Mouse (Mus musculus): ENCODE results near the gene Gm20388.

The Gm20388 gene

DNA sequence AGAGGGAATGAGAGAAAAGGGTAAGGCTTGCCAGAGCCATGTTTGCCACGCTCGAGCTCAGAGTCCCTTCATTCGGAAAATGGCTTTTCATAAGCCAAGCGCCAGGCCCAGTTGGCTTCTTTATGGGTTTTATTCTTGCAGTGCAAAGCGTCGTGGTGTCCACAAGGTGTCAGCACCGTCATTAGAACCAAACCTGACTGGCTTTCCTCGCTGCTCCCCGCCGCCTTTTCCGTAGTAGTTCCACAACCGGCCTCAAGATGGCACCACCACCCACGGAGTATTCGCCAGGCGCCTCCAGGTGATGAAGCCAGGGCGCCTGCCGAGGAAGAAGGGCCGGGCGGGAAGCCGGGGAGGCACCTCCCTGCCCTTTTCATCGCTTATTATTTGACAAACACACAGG, 1202.6 kb downstream of the Gm20388 start:
- peak; percentile 98 for DNase-seq

DNA sequence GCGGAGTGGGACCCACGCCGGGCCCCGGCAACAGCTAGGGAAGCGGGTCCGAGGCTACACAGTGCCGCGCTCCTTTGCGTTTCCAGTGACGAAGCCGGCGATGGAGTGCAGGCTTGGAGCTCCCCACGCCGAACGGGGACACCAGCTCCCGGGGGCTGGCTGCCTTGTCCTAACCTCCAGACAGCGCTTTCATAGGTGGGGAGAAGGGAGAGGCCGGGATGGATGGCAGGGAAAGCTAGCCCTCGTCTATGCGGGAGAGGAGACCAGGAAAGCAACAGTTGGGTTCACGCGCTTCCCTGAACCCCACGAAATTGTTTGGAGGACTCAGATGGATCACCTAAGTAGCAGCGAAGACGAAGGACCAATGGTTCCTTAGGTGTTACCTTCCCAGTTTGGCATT, 1204.5 kb downstream of the Gm20388 start:
- DNase-seq: no peak

DNA sequence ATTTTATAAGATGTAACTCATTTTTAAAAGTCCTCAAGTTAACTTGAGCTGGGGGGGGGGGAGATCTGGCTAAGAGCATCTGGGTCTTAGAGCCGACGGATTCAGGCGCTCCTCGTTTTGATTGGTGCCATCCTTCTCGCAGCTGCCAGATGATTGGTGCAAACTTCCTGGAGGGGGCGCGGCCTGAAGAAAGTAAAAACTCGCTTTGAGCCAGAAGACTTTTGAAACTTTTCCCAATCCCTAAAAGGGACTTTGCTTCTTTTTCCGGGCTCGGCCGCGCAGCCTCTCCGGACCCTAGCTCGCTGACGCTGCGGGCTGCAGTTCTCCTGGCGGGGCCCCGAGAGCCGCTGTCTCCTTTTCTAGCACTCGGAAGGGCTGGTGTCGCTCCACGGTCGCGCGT, 1205.3 kb downstream of the Gm20388 start, which contains the start of gene Foxc2:
Gene Foxc2 (plus strand): TSS at position 224 of the 400 bp plus-strand sequence.
- DNase-seq: no peak

DNA sequence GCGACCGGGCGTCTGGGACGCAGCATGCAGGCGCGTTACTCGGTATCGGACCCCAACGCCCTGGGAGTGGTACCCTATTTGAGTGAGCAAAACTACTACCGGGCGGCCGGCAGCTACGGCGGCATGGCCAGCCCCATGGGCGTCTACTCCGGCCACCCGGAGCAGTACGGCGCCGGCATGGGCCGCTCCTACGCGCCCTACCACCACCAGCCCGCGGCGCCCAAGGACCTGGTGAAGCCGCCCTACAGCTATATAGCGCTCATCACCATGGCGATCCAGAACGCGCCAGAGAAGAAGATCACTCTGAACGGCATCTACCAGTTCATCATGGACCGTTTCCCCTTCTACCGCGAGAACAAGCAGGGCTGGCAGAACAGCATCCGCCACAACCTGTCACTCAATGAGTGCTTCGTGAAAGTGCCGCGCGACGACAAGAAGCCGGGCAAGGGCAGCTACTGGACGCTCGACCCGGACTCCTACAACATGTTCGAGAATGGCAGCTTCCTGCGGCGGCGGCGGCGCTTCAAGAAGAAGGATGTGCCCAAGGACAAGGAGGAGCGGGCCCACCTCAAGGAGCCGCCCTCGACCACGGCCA, 1206.0 kb downstream of the Gm20388 start:
- no peak for DNase-seq

DNA sequence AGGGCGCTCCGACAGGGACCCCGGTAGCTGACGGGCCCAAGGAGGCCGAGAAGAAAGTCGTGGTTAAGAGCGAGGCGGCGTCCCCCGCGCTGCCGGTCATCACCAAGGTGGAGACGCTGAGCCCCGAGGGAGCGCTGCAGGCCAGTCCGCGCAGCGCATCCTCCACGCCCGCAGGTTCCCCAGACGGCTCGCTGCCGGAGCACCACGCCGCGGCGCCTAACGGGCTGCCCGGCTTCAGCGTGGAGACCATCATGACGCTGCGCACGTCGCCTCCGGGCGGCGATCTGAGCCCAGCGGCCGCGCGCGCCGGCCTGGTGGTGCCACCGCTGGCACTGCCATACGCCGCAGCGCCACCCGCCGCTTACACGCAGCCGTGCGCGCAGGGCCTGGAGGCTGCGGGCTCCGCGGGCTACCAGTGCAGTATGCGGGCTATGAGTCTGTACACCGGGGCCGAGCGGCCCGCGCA, 1206.6 kb downstream of the Gm20388 start:
- no peak for DNase-seq

DNA sequence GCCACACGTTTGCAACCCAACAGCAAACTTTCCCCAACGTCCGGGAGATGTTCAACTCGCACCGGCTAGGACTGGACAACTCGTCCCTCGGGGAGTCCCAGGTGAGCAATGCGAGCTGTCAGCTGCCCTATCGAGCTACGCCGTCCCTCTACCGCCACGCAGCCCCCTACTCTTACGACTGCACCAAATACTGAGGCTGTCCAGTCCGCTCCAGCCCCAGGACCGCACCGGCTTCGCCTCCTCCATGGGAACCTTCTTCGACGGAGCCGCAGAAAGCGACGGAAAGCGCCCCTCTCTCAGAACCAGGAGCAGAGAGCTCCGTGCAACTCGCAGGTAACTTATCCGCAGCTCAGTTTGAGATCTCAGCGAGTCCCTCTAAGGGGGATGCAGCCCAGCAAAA, 1207.3 kb downstream of the Gm20388 start:
- no peak for DNase-seq

DNA sequence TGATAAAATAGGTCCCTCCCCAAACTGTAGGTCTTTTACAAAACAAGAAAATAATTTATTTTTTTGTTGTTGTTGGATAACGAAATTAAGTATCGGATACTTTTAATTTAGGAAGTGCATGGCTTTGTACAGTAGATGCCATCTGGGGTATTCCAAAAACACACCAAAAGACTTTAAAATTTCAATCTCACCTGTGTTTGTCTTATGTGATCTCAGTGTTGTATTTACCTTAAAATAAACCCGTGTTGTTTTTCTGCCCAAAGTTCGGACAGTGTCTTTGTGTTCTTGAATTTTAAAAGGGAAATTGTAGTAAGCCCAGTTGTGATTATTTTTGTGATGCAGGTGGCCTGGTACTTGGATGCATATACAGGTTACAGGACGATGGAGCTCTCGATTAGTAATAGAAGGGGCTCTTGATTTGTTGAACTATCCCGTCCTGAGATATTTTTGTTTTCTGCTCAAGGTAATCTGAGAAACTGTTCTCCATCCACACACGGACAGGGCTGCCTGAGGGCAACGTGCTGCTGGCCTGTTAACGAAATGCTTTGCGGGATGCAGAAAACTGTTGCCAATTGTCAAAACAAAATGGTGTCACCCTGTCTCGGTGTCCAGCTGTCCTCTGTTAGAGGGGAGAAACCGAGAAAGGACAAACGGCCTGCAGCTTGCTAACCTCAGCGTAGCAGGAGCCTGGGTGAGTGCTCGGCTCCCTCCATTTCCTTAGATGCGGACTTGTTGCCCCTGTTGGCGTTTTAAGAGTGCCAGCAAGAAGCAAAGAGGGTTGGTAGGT, 1208.2 kb downstream of the Gm20388 start:
- no peak for DNase-seq

DNA sequence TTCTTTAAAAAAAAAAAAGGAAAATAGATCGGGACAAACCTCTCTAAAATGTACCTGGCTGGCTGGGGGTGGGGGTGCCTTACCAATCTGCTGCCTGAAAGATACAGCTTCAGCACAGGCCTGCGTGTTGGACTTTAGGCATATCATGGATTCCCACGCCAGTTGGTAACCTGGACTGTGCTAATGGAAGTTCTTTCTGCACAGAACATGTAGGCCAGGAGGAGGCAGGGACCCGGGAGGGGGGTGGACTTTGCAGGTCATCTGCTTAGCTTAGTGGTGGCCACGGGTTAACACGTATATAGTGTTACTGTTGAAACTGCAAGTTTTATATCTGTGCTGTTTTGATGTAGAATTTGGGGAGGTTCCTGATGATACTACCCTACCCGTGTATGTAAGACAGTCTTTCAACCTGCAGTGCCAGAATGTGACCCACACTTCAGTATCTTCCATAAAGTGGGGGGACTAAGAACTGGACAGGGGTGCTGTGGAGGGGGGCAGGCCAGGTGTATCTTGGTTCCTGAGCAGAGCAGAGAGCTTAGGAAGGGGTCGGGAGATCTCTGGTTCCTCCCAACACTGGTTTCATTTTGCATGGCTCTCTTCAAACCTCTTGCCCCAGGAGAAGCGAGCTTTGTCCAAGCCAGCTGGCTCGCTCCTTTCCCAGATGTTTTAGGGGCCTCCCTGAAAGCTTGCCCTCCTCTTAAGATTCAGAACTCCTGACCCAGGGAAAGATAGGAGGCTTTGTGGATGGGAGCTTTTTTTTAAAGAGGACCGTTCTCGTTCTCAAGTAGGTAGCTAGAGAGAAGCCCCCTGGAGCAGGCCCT, 1209.2 kb downstream of the Gm20388 start:
- no peak for DNase-seq

DNA sequence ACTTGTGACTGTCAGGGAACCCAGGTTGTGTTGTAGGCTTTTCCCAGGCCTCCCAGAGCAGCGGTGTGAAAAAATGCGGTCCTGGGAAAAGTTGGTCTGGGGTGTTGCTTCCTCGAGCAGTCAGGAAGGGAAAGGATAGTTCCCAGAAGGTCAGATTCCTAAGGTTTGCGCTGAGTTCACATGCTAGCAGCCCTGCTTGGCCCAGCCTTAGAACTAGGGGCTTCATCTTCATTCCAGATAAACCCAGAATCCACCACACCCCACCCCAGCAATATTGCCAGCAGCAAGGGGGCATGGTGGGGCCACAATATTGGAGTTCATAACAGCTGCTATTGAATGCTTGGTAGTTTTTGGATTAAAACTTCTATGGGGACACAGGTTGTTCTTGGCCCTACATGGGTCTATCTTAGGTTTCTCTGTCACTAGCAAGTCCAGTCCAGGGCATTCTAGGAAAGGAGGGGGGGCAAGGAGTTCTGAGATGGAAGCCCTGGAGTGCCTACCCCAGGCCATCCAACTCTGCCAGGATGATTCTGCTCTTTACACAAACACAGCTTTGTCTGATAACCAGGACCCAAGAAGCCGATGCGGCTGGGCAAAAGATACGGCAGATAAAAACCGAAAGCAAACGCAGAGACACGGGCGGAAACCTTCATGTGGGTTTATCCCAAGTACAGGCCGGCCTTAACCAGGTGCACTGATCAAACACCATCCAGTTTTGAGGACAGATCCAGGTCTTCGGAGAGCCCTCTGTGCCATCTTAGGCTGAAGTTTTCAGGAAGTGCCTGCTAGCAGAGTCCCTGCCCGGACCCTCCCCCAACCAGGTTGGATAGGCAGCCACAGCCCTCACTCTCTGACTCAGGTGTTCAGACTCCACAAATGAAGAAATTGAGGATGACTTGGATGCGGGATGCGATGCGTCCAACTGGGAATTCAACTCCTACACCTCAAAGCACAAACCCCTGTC, 1210.1 kb downstream of the Gm20388 start:
- DNase-seq: no peak

DNA sequence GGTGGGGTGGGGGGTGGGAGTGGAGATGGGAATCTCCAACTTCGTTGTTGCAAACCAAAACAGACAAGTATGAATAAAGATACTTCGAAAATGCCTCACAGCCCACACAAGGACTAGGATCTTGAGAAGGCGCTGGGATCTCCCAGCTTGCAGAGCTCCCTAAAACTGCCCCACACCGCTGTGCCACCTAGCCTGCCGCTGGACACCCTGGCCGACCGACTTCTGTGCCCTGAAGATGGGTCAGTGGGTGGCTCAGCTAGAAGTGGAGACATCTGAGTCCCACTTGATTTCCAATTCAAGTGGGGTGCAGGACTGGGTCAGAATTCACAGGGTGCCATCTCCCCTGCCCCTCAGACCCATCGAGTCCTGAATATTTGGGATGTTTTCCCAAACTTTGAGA, 1211.1 kb downstream of the Gm20388 start:
- no peak for DNase-seq

DNA sequence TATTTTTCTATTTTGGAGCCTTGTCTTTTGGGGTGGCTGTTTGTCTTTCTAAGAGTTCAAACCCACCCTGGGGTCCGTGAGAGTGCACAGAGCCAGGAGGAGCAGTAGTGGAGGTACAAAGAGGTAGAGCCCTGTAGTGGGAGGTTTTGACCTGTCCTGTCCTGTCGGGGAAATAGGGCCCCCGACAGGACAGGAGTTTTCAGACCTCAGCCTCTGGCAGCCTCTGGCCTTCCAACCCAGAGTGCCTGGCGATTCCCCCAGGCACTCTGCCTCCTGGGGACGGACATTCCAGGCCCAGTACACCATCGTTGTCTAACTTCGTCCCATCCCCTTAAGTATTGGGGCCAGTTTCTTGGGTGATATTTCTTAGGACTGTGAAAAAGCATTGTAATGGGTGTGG, 1211.7 kb downstream of the Gm20388 start:
- no peak for DNase-seq

DNA sequence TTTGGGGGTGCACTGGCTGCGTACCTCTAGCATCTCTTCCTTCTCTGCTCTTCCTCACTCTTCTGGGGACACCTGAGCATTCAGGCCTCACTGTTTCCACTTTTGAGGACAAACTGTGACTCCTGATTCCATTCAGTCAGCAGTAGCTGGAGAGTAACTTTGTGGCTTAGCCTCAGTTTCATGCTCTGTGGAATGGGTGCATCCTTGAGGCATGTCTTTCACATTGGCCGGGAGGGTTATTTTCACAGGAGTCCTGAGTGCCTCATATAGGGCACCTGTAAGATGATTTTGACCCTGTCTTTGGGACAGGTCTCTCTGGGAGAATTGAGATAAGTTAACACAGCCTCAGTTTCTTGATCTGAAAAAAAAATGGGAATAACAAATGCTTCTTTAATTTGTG, 1212.5 kb downstream of the Gm20388 start:
- DNase-seq: no peak

DNA sequence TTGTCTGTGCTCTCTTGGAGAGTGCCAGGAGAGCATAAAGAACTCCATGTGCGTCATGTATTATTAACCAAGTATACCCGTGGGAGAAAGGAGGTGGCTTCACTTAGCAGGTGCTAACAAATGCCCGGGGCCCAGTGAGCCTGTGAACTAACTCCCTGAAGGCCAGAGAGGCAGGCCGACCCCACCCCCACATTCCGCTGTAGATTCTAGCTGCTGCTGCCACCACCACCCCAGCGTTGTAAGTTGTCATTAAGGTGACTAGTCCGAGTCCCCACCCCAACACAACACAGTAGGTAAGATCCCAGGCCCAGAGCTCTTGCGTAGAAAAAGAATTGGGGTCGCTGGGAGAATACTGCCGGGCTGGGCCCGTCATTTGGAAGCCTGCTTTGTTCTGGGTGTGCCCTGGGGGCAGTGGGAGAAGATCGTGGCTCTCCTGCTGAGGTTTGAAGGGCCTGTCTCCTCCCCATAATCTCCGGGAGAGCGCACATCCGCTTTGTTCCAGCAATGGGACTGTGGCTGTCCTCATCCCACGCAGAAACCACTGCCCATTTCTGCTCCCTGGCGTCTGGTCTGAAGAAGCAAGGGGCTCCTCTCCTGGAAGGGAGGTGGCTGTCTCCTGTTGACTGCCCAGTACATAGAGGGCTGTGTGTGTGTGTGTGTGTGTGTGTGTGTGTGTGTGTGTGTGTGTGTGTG, 1214.1 kb downstream of the Gm20388 start:
- DNase-seq: no peak

DNA sequence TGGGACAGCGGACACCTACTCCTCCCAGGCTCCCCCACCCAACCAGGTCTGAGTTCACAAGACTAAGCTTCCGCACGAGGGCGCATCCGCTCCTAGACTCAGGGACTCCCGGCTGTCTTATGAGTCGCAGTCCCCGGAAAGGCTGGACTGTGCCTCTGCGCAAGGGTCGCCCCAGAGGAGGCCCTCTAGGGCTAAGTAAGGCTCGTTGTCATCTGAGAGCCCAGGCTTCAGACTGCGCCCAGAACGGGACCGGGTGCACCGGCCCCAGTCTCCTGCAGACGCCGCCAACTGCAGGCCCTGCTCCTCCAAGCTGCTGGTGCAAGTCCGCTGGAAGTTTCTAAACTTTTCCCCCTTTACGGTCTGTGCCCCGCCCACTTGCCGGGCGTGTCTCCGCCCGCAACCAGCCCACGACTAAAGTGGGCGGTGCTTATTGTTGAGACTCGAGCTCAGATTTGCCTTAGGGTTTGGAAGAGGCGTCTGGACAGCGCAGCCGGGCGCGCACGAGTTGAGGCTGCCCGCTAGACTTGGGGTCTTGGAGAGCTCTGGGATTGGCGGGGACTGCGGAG, 1214.8 kb downstream of the Gm20388 start:
- DNase-seq: no peak

DNA sequence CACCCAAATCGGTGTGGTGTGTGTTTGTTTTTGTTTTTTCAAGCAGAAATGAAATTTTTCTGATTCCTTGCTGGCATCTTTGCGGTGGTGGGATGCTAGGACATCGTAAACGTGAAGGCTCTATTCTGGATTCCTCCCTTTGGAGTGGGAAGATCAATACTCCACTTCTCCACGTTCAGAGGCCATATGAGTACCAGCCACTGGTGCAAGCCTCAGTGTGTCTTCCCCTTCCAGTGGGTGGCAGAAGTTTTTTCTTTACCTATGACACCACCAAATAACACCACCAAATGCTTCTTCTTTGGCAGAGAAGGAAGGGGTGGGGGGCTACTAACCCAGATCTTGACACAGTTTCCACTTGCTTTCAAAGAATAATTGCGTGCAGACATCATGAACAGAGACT, 1215.5 kb downstream of the Gm20388 start:
- no peak for DNase-seq

DNA sequence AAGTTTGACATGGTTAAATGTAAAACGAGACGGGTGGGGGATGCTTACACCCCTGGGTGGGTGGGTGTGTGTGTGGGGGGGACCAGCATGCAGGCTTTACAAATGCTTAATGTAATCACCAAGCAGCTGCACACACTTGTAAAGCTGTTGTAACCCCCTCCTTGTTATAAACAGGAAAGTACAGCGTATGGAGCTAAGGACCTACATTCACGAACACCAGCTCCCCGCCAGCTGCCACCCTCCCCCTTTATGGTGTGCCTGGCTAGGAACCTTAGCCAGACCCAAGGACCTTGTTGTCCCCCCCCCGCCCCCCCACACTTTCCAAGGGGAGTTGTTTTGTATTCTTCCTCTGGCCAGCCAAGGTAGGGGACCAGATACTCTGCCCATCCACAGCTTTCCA, 1216.1 kb downstream of the Gm20388 start:
- DNase-seq: no peak

DNA sequence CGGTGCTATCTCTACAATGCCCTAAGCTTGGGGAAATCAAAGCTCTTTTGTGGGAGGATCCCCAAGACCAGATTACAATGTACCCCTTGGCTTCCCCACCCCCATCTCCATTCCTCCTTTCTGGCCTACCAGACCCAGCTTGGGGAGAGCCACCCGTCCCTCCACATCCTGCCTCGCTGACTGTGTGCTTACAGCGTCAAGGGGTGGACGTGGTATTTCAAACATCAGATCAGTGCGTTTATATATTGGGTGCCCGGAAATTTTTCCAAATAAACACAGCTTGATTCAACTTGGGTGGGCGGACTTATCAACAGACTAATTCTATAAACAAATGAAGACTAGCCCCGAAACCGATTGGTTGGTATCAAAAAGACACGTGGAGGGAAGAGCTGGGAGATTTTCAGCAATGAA, 1216.7 kb downstream of the Gm20388 start:
- no peak for DNase-seq

DNA sequence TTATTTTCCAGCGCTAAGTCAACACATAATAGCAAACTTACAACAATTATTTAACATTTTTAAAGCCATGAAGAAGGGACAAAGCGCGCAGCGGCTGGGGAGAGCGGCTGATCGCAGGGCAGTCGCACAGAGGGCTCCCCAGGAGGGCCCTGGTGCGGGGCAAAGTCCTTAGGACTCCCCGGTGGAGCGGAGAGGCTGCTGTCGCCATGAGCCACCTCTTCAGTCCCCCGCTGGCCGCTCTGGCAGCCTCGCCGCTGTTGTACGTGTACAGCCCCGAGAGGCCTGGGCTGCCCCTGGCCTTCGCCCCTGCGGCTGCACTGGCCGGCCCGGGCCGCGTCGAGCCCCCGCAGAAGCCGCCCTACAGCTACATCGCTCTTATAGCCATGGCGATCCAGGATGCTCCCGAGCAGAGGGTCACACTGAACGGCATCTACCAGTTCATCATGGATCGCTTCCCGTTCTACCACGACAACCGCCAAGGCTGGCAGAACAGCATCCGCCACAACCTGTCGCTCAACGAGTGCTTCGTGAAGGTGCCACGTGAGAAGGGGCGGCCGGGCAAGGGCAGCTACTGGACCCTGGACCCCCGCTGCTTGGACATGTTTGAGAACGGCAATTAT, 1217.2 kb downstream of the Gm20388 start, which contains the start of gene Foxl1:
Gene Foxl1 (plus strand): TSS at position 185 of the 620 bp plus-strand sequence.
- DNase-seq: no peak

DNA sequence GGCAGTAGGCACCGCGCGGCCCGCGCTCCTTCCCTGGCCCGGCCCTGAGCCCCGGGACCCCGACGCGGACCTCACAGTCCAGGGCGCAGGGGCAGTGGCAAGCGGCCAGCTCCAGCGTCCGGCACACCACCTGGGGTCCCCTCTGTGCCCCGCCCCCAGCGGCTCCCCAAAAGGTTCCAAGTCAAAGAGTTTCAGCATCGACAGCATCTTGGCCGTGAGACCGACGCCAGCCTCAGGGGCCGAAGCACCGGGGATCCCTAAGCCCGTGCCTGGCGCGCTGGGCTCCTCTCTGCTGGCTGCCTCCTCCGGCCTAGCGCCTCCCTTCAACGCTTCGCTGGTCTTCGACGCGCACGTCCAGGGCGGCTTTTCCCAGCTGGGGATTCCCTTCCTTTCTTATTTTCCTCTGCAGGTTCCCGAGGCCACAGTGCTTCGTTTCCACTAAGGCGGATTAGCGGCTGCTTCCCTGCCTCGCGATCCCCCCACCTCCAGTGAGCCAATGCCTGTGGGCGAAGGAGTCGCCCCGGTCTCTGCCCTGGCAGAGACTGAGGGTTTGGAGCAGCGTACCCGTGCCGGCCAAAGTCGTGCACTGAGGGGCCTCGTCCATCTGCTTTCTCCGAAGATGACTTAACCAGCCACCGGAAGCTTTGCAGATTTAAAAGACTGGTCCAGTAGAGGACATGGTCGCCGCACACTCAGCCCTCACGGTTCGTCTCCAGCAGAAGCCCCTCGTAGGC, 1218.1 kb downstream of the Gm20388 start:
- DNase-seq: no peak

DNA sequence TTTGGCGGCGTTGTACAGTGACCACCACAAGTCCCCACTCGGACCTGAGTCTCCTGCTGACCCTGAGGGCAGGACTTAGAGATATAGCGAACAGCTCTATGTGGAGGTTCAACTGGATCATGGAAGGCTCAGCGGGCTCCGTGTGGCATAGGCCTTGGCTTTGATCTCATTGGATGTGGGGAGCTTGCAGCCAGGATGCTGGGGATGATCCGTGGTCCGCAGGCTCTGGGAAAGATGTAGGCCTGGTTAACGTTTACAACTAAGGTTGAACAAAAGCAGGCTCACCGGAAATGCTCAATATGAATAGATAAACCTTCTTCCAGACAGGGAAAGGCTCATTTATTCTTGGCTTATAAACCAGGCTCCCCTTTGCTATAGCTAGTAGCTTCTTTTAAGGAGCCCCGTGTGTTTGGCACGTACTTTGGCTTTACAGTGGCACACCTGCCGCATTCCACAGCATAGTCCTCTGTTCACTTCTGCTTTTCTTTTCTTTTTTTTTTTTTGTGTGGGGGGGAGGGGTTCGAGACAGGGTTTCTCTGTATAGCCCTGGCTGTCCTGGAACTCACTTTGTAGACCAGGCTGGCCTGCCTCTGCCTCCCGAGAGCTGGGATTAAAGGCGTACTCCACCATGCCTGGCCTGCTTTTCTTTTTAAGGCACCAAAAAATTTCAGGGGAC, 1218.8 kb downstream of the Gm20388 start:
- DNase-seq: no peak
